Mouse (Mus musculus) megakaryocyte, embryonic 14.5 days (primary cell): ENCODE data around the gene Pxdn.

Experiments used
- FLI1 ChIP-seq: IDR thresholded peaks from 2 replicates; pipeline ENCODE4 v1.6.1; 2012; ENCODE audit warnings: low read length, inconsistent platforms, mixed read lengths
- GATA1 ChIP-seq: IDR thresholded peaks from 3 replicates; pipeline ENCODE4 v1.6.1; 2012; ENCODE audit warnings: mixed read lengths, low read length, inconsistent platforms, borderline replicate concordance

GRCm38 (mm10) chr12:30024264-30024825 lies 86.9 kb downstream of the Pxdn start:
- TF ChIP-seq FLI1 (no peak), GATA1 (no peak)
